Mouse (Mus musculus) A20 (cell line): ENCODE measurements around the gene Myo1b.

Source experiments
- DNase-seq: peaks from one replicate; pipeline ENCODE4 v3.0.0-alpha.2; 2011; ENCODE audit warnings: low read depth, low spot score

Myo1b gene

DNA sequence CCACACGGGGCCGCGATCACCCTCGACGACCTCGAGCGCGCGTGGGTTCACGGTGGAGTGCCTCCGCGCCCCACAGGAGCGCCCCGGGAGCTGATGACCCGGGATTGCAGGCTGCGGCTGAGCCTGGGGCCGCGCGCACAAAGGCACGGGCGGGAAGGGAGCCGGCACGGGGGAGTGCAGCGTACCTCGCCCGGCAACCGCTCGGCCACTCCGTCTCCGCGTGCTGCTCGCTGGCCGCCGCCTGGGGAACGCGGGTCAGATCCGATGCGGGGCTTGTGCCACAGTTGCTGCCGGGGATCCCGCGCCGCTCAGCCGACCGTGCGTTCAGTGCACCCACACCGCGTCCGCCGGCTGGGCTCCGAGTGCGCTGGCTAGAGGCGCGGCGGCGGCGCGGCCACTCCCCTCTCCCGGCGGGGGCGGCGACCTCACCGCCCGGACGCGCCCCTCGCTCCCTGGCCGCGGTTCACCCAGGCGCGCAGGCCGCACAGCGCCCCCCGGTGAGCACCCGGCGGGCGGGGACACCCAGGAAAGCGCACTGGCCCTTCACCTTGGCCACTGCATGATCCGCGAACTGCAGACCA is at the start of gene Myo1b:
Gene Myo1b (minus strand): TSS at position 496 of the 581 bp plus-strand sequence.
- no peak for DNase-seq

DNA sequence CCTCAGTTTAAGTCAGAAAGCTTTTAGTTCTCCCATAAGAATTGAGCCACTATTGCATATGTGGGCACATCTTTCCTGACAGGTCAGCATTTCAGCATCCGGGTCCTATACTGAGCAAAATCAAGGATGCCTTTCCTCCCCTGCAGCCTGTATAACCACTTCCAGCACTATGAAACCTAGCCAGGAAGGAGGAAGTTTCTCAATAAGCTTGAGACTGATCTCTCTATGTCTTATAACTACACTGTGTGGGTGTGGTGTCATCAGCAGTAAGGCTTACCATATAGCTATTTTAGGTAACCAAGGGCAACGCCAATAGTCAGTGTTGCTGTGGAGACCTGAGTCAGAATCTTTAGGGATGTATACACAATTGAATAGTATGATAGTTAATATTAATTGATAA is 48.8 kb upstream of the Myo1b start:
- no peak for DNase-seq

DNA sequence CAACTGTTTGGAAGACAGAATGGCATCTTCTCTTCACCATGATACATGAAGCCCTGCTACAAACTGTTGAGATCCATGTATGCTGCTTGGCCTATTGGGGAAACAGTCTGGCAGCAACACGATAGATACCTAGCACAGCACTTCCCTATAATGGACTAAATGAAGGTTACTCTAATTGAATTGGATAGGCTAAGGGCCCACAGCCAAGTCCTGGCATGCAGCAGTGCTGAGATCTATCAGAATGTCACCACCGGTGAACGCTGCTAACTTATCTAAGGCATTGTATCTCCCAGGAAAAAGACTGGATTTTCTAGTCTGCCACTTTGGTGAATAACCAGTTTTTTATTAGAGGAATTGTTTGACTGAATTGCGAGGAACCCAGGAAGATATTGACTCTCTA is 31.2 kb upstream of the Myo1b start:
- DNase-seq, result no peak

DNA sequence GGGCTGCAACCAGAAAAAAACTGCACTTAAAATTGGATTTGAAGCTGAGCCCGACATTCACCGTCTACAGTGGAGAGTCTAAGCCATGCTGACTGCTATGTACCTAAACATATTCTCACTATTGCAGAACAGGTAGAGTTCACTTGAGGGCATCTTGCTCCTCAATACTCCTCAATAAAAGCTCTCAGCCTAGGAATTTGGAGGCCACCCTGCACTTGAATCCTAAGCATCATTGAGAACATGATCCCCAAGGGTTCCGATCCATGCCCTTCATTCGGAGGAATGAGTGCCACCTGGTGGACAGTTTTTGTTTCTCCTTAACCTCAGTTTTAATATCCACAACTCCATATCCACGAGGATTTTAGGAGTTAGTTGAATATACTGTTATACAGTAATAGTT is 28.9 kb upstream of the Myo1b start:
- DNase-seq, result peak; percentile 35

DNA sequence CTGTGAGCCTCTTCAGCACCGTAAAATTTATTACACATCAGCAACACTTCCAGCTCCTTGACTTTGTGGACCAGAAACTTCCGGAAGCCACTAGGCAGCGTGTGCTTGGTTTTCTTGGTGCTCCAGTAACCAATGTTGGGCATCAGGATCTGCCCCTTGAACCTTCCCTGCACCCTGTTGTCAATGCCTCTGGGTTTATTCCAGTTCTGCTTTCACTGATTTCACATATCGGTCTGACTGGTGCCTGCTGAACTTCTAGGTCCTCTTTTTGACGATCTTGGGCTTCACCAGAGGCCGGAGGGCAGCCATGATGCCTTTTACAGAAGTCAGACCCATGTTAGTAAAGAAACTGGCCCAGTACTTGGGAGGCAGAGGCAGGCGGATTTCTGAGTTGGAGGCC is 22.5 kb upstream of the Myo1b start:
- no peak for DNase-seq

DNA sequence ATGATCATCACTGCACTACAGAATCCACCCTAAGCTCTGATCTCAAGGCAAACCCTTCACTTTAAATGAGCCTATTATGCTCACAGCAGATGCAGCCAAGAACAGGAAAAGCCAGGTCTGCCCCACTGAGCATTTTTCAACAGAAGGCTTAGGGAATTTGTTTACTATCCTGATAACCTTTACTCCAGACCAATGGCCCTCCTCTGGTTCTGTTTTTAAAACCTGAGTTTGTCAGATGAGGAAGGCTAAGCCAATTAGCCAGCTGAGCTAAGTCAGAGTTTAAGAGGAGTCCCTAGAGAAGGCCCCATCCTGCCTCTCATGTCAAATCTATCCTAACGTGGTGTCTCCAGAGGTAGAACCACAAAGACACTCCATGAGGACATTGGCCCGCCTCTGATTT is 19.1 kb upstream of the Myo1b start:
- DNase-seq, result no peak

DNA sequence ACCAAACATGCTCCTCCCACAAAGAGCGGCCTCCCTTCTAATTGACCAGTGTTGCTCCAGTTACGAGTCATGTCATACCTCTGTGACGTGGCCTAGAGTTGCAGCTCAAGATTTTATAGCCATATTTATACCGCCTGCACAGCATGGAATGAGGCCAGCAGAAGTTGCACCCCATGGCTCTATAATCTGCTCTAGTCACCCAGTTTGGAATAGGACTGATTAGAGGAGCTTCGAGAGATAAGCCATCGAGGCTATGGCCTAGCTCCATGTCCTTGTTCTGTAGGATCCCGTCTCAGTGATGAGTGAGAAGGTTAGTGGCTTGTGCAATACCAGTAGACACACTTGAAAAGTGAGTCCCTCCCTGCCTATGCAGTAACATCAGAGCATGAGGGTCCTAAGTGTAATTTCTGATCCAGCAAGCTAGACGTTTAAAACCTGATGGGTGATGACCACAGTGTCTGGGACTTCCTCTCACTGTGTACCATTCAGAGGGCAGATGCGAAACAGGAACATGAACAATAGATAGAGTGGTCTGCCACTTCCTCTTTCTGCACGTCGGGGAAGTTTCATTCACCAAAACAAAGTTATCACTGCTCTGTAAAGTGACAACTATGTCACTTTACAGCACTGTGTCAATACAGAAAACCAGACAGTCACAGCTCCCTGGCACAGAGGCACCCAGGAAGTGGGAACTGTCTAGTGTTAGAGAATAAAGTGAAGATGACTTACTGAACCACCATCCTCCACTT is 18.5 kb upstream of the Myo1b start:
- DNase-seq, result peak; percentile 81

DNA sequence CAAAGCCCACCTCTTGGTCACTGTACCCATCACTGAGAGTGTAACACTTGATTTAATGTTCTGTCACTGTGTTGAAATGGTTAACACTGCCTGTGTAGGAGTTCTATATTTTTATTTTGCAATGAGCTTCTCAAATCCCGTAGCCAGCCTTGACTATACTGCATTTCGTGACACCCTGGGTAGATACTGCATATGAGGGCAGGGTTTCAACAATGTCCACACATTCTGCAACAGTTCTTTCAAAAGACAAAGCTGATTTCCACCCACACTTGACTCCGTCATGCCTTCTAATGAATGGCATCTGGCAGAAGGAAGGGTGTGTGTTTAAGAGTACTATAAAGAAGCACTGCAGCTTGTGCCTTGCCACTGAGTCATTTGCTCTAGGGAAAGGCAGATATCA is 17.0 kb upstream of the Myo1b start:
- no peak for DNase-seq

DNA sequence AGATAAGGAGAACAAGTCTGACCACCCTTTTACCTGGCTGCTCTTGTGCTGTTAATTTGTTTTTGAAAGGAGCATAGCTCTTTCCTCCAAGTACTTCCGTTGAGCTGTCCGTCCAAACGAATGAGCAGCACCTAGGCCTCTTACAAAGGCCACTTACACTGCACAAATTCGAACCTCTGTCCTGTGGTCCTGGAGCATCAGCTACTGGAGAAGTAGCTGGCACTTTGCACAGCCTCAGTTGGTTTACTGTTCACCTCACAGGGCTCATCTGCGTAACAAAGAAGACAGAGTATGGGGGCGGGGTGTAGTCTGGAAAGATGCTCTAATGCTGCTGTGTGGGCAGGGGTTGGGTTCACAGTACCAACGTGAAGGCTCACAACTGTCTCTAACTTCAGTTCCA is 15.7 kb upstream of the Myo1b start:
- no peak for DNase-seq

DNA sequence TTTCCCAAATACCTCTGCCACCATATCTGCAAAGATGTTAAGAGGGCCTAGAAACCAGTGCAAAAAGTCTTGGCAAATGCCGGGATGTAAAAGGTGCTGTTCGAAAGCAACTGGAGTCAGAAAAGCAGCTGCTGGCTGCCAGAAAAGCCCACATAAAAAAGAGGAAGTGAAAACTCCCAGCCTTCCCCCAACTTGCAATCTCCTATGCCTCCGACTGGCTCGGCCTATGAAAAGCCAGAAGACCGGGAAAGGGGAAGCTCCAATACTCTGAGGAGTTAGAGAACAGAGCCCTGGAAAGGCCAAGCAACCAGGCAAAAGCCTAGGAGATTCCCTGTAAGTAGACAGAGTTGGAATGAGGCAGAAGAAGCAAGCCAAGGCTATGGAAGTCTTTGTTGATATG is 14.7 kb upstream of the Myo1b start:
- peak; percentile 75 for DNase-seq

DNA sequence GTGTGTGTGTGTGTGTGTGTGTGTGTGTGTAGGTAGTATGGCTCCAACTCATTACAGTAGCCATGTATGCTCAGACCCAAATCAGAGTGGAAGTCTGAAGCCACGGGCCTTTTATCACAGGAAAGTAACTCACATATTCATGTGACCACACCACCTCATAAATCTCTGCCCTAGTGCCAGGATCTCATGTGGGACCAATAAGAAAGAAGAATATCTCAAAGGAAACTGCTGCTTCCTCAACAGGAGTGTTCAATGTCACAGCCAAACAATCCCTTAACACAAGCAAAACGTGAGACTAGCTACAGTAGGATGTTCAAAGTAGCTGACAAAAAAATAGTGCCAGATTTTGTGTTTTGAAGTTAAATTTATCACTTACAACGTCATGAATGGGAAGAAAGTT is 13.7 kb upstream of the Myo1b start:
- no peak for DNase-seq

DNA sequence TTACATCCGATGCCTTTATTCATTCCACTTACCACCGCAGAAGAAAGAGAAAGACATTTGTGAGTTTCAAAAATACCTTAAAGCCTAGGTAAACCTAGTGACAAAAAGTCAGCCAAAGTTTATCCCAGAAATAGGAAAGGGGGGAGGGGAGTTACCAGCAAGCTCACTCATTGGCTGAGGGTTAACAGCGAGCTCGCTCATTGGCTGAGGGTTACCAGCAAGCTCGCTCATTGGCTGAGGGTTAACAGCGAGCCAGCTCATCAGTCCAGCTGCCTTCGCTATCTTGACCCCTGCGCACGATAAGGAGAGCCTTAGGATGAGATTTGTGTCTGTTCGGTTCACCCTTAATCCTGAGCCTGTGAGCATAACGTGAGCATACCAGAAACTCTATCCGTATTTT is 6.9 kb upstream of the Myo1b start:
- no peak for DNase-seq

DNA sequence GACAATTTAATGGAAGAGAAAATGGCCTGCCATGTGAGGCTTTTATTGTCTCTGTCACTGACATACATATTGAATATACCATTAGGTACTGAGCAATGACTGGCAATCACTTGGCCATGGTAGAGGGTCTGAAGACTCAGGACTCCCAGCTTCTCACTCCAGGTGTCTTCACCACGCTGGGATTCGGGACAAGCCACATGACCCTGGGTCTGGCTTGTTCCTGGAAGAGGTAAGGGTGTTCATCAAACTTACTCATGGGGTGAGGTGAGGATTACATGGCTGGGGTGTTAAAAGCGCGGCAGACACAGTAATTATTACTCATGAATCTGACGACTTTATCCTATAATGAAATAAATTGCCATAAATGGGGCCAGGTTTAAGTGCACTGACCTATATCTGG is 405 bp upstream of the Myo1b start:
- DNase-seq, result no peak

DNA sequence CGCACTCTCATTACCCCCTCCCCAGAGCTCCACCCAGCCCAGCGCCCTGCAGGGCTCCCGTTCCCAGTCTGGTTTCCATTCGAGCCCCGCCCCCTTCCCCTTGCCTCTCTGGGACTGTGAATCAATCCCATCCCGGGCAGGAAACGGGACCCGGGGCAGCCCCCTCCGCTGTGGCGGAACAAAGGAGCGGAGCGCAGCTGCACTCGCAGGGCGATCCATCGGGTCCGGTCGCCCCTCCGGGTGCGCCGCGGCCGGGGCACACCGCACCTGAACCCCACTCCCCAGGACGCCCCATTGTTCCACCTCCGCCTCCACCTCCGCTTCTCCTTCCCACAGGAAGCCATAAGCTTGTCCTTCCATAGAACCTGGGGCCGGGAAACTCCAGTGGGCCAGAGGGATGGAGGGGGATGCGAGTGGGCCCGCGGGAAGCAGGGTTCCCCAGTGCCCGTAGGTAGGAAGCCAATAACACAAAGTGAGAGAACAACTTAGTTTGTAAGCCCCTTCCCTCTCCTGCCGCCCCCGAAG is 758 bp downstream of the Myo1b start:
- DNase-seq, result no peak

DNA sequence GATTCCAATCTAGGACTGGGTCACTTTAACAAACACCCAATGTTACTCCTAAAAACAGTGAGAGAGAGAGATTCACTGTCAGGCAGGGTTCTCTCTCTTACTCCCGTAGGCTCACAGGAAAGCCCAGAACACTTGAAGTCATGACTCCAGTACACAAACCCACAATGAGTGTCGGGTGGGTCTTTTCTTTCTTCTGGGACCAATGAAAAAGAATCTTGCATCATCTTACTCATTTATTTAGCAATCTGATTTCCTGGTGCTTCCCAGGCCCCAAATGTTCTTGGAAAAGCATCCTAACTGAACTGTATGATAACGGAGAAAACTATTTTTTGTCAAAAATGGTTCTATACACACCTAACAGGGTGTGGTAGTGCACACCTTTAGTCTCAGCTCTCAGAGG is 1.8 kb downstream of the Myo1b start:
- no peak for DNase-seq

DNA sequence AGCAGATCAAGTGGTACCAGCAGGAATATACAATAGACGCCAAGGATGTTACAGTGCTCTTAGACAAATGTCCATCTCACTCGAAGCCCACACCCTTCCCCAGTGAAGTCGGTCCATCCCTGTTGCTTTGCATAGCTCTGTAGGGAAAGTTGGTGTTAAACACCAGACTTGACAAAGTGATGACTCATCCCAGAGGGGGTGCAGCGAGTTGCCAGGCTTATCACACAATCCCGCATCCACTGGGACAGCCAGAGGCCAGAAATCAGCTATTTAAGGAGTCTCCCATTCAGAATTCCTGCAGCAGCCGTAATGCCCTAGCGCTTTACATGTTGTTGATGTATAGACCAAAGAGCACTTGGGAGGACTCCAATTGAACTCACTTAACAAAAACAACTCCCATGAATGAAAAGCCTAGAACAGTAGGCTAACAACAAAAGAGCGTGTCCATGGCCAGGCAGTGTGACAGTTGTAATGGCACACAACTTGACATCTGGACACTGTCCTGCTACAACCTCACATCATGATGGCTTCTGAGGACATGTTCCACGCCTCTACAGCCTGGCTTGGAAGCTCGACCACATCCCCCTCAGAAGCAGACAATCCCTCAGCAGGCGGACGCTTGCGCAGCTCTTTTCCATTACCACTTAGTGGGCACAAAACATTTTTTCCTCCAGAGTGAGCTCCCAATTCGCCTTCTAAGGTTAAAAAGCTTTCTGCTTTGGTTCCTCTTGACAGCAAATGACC is 2.6 kb downstream of the Myo1b start:
- no peak for DNase-seq

DNA sequence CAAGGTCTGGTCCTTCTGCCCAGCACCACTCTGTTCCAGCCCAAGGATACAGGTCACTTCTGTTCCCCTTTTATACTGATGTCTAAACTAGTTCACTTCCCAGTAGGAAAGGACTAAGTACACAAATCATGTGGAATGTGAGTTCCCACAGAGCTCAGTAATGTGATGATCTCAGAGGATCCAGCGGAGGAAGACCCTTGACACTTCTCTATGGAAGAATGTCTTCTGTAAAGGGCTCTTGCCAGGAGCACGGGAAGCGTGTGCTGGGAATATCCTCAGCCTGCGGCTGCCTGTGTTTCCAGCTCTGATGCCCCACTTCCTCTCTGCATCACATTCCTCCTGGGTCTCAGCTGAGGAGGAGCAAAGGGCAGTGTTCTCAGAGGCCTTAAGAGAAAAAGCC is 4.5 kb downstream of the Myo1b start:
- no peak for DNase-seq

DNA sequence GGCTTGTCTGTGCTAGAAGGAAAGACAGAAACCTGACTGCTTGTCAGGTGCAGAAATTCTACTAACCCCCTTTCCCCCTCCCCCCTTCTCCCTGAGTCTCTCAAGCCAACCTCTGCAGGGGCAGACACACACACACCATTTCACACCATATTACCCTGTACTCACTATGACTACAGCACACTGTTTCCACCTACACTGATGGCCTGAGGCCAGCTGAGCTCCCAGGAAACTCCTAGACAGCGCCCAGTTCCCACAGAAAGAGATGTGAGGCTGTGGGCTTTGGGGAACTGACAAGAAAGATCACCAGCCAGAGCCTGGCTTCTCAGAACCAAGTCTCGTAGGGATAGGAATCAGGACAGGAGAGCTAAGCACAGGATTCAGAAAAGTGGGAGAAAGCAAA is 6.7 kb downstream of the Myo1b start:
- DNase-seq, result no peak

DNA sequence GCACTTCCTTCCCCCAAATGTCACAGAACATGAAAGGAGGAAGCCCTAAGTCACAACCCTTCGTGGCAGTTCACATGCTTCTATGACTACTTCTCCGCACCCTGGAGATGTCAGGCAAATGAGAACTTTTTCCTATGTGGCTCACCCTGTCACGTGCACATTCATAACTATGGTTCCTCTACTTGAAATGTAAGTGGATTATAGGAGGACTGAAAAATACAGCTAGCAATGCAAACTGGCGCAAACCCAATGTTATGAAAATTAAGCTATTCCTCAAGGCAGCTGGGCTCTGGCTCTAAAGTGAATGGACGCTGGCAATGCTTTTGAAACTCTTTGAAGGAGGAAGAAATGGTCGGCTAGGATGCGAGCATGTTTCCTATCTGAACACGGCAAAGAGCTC is 8.1 kb downstream of the Myo1b start:
- DNase-seq, result no peak

DNA sequence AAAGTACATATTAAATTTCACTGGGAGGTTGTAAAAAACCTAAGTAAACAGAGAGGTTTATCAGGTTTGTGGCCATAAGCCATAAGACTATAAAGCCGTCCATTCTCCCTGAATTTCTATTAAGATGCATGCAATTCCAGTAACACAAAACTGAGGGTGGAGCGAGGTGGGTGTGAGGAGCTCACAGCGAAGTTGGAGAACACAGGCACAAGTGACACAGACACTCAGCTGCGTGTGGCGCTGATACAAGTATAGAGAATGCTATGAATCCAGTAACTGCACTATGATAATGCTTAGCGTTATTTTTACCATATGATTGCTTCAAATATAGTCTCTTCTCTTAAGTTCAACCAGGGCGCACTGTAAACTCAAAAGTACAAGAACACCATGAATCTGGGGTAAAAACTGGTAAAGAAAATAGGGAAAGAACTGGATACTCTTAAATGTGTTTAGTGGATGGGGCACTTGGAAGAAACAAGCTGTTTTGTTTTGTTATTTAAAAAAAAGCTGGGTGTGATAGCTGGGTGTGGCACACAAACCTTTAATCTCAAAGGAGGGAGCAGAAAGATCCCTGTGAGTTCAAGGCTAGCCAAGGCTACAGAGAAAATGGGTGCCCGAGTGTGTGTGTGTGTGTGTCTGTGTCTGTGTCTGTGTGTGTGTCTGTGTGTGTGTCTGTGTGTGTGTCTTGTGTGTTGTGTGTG is 9.5 kb downstream of the Myo1b start:
- DNase-seq, result no peak

DNA sequence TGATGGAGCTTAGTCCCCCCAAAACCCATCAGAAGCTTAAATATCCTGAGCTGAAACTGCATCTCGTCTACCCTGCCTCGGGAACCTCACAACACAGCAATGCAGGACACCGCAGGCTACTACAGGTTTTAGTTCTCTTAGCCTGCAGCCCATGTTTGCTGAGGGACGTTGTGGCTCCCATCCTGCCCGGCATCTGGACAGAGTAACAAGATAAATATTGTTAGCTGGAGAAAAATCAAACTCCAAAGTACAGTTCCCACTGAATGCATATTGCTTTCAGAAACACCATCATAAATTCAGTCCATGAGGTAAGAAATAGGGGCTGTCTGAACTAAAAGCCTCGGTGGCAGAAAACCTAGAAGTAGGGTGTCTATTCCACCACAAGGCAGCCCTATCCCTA is 10.8 kb downstream of the Myo1b start:
- DNase-seq, result no peak

DNA sequence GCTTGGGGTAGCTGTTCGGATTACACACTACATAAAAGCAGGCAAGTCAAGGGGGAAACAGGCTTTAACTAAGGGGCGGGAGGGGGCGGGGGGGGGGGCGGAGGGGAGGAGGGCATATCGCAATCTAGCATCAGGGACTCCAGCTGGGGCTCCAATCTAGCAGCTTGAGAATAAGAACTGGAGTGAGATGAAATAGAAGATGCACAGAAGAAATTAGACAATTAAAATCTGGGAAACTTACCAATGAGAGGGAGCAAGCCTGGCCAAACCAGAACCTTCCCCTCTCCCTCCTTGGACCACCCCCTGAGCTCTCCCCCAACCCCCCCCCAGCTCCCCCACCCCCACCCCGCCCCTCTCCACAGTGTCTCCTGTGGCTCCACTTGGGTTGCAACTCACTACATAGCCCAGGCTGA is 18.7 kb downstream of the Myo1b start:
- no peak for DNase-seq
